In the genomic region with DNA sequence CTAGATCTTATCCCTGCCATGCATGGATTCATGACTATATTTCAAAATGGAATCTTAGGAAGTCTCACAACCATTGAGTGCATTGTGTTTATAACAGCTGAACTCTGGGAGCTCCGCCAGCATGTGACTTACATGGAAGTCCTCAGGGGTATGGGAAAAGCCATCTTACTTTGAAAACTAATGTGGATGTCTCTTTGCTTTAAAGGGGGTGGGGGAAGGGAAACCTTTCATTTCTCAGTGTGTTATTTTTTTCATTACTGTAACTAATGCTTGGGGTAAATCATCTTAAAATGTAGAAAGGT, we compare ENCODE assay signal across 25 mouse cellular contexts. TPM values are rescaled to one million over a fixed set of nuclear protein-coding genes. Genes with fewer than 3 reads are reported as not detected.
DNase-seq lines count a peak whose midpoint lies in the region; ATAC-seq lines count a peak whose summit lies in the region.
"Had no signal": no experiment of that assay in that cellular context is flagged by ENCODE, and none has a peak within 500 bp of the region (broad histone marks: within the 10 kb centered on the region; RNA-seq: fewer than 3 reads in every experiment).

No protein-coding gene starts in this region.

- ATAC-seq in hindbrain, embryonic 16.5 days, result no peak
- no peak for ATAC-seq in hindbrain, embryonic 11.5 days (ENCODE audit: low FRiP score)
- no peak for ATAC-seq in forebrain, embryonic 12.5 days (ENCODE audit: low FRiP score)
- no peak for ATAC-seq in forebrain, embryonic 13.5 days
- ATAC-seq in midbrain, embryonic 16.5 days, result no peak
- ATAC-seq: activated CD4-positive, CD25-positive, alpha-beta regulatory T cell, adult 4 months; intestine, embryonic 16.5 days; lung, postnatal 0 days had no signal

- H3K4me3 ChIP-seq in hindbrain, embryonic 16.5 days (ENCODE audit: low read length), result no peak overlapping the region
- no peak overlapping the region for H3K4me3 ChIP-seq in hindbrain, embryonic 11.5 days (ENCODE audit: low read depth, low read length)
- H3K4me3 ChIP-seq in forebrain, embryonic 12.5 days (replicated peaks), result no peak overlapping the region
- H3K4me3 ChIP-seq in forebrain, embryonic 13.5 days, result no peak overlapping the region
- H3K4me3 ChIP-seq in midbrain, embryonic 16.5 days (ENCODE audit: low read depth, low read length), result no peak overlapping the region
- H3K4me3 ChIP-seq: gastrocnemius, adult 2 months; hindbrain, embryonic 15.5 days; limb, embryonic 10.5 days; liver, embryonic 15.5 days; myocyte; stomach, embryonic 15.5 days had no signal

- no peak overlapping the region for H3K9ac ChIP-seq in hindbrain, embryonic 16.5 days (ENCODE audit: low read depth, low read length)
- H3K9ac ChIP-seq in hindbrain, embryonic 11.5 days (ENCODE audit: low read depth, low read length), result no peak overlapping the region
- H3K9ac ChIP-seq in forebrain, embryonic 12.5 days, result no peak overlapping the region
- no peak overlapping the region for H3K9ac ChIP-seq in forebrain, embryonic 13.5 days
- H3K9ac ChIP-seq in midbrain, embryonic 16.5 days (ENCODE audit: low read depth, low read length), result no peak overlapping the region
- H3K9ac ChIP-seq: hindbrain, embryonic 15.5 days; liver, embryonic 15.5 days; stomach, embryonic 15.5 days had no signal

- H3K27ac ChIP-seq in hindbrain, embryonic 16.5 days (ENCODE audit: low read depth, low read length), result peak overlapping the region; percentile 32; the same call in 1 of the 2 replicates
- H3K27ac ChIP-seq in hindbrain, embryonic 11.5 days (ENCODE audit: low read depth, low read length), result no peak overlapping the region
- peak overlapping the region; percentile 75 for H3K27ac ChIP-seq in forebrain, embryonic 12.5 days
- peak overlapping the region; percentile 73 for H3K27ac ChIP-seq in forebrain, embryonic 13.5 days
- H3K27ac ChIP-seq in midbrain, embryonic 16.5 days (ENCODE audit: low read length), result peak overlapping the region; percentile 23; the same call in 1 of the 2 replicates
- H3K27ac ChIP-seq: gastrocnemius, adult 2 months; hindbrain, embryonic 15.5 days; limb, embryonic 10.5 days; liver, embryonic 15.5 days; macrophage; stomach, embryonic 15.5 days had no signal

- no peak for DNase-seq in hindbrain, embryonic 11.5 days (ENCODE audit: low spot score)
- DNase-seq in testis, postnatal 14 days (ENCODE audit: low spot score), result no peak
- no peak for DNase-seq in yolk sac, embryonic 10.5 days (ENCODE audit: low spot score)
- DNase-seq: adrenal gland, adult 8-10 months; cerebellum, adult 11-12 months; gastrocnemius, adult 2 months; kidney, adult 9 months; kidney, postnatal 14 days; liver; thymus, adult 18-20 months; thymus, postnatal 36 days had no signal

- WGBS in hindbrain, embryonic 16.5 days, result 78% methylated on average over 1 of the region's 1 CpGs
- WGBS in hindbrain, embryonic 11.5 days, result 88% methylated on average over 1 of the region's 1 CpGs
- 65% methylated on average over 1 of the region's 1 CpGs for WGBS in forebrain, embryonic 12.5 days
- 63% methylated on average over 1 of the region's 1 CpGs for WGBS in forebrain, embryonic 13.5 days
- 76% methylated on average over 1 of the region's 1 CpGs for WGBS in midbrain, embryonic 16.5 days

- H3K4me1 ChIP-seq in hindbrain, embryonic 16.5 days (ENCODE audit: control insufficient read depth, insufficient read depth, low read depth, low read length), result no peaks in the 10 kb centered on the region
- H3K4me1 ChIP-seq in hindbrain, embryonic 11.5 days (replicated peaks; ENCODE audit: control insufficient read depth, insufficient read depth, low read length), result no peaks in the 10 kb centered on the region
- H3K4me1 ChIP-seq in forebrain, embryonic 12.5 days, result peaks cover 14% of the 10 kb centered on the region
- H3K4me1 ChIP-seq in forebrain, embryonic 13.5 days, result peaks cover 25% of the 10 kb centered on the region
- 0 out of 2 replicates have a peak, but pooled peaks cover 5% of the 10 kb centered on the region for H3K4me1 ChIP-seq in midbrain, embryonic 16.5 days (ENCODE audit: control insufficient read depth, insufficient read depth, low read length)
- H3K4me1 ChIP-seq: liver, embryonic 15.5 days; stomach, embryonic 15.5 days had no signal

- H3K27me3 ChIP-seq in hindbrain, embryonic 16.5 days (replicated peaks; ENCODE audit: control insufficient read depth, insufficient read depth, low read length), result no peaks in the 10 kb centered on the region
- no peaks in the 10 kb centered on the region for H3K27me3 ChIP-seq in hindbrain, embryonic 11.5 days (ENCODE audit: control insufficient read depth, insufficient read depth, low read length)
- no peaks in the 10 kb centered on the region for H3K27me3 ChIP-seq in forebrain, embryonic 12.5 days
- H3K27me3 ChIP-seq in forebrain, embryonic 13.5 days, result no peaks in the 10 kb centered on the region; the same call in 1 of the 2 replicates
- H3K27me3 ChIP-seq in midbrain, embryonic 16.5 days (ENCODE audit: control insufficient read depth, insufficient read depth, low read depth, low read length), result no peaks in the 10 kb centered on the region
- H3K27me3 ChIP-seq: hindbrain, embryonic 15.5 days; liver, embryonic 15.5 days; stomach, embryonic 15.5 days had no signal

- H3K36me3 ChIP-seq in hindbrain, embryonic 16.5 days (ENCODE audit: control insufficient read depth, insufficient read depth, low read length), result no peaks in the 10 kb centered on the region
- H3K36me3 ChIP-seq in hindbrain, embryonic 11.5 days (ENCODE audit: control insufficient read depth, insufficient read depth, low read length), result no peaks in the 10 kb centered on the region
- H3K36me3 ChIP-seq in forebrain, embryonic 12.5 days (replicated peaks), result no peaks in the 10 kb centered on the region
- H3K36me3 ChIP-seq in forebrain, embryonic 13.5 days (ENCODE audit: poor library complexity, severe bottlenecking), result no peaks in the 10 kb centered on the region
- no peaks in the 10 kb centered on the region for H3K36me3 ChIP-seq in midbrain, embryonic 16.5 days (ENCODE audit: control insufficient read depth, insufficient read depth, low read length)
- H3K36me3 ChIP-seq: hindbrain, embryonic 15.5 days; limb, embryonic 10.5 days; liver, embryonic 15.5 days; stomach, embryonic 15.5 days had no signal

- H3K4me2 ChIP-seq in hindbrain, embryonic 16.5 days (ENCODE audit: low read length), result no peak overlapping the region
- H3K4me2 ChIP-seq in hindbrain, embryonic 11.5 days (replicated peaks; ENCODE audit: low read depth, low read length), result no peak overlapping the region
- H3K4me2 ChIP-seq in forebrain, embryonic 12.5 days, result 0 out of 2 replicates have a peak overlapping the region, but pooled peaks have one; percentile 2
- H3K4me2 ChIP-seq in forebrain, embryonic 13.5 days, result 0 out of 2 replicates have a peak overlapping the region, but pooled peaks have one; percentile 41
- no peak overlapping the region for H3K4me2 ChIP-seq in midbrain, embryonic 16.5 days (ENCODE audit: low read length)
- H3K4me2 ChIP-seq: heart, embryonic 11.5 days; hindbrain, embryonic 15.5 days; liver, embryonic 15.5 days; stomach, embryonic 15.5 days had no signal

- no peaks in the 10 kb centered on the region for H3K9me3 ChIP-seq in hindbrain, embryonic 16.5 days (ENCODE audit: control insufficient read depth, low read length)
- no peaks in the 10 kb centered on the region for H3K9me3 ChIP-seq in hindbrain, embryonic 11.5 days (ENCODE audit: control insufficient read depth, low read length)
- H3K9me3 ChIP-seq in forebrain, embryonic 12.5 days, result peaks cover 3% of the 10 kb centered on the region; the same call in 1 of the 2 replicates
- no peaks in the 10 kb centered on the region for H3K9me3 ChIP-seq in forebrain, embryonic 13.5 days (replicated peaks)
- no peaks in the 10 kb centered on the region for H3K9me3 ChIP-seq in midbrain, embryonic 16.5 days (replicated peaks; ENCODE audit: control insufficient read depth, low read length, poor library complexity, severe bottlenecking)
- H3K9me3 ChIP-seq: hindbrain, embryonic 15.5 days; limb, embryonic 10.5 days; liver, embryonic 15.5 days; stomach, embryonic 15.5 days had no signal

RNA-seq across cellular contexts. Expression of a gene that starts 9.4 kb away (rescaled TPM):
- polyA plus RNA-seq in hindbrain, embryonic 16.5 days (2015; fragmentation: Nextera tagmentation; extraction: Ambion mirVana), result 0.41 and 0.60 TPM in 2 replicates
- polyA plus RNA-seq in hindbrain, embryonic 11.5 days (2014; fragmentation: Nextera tagmentation; extraction: Ambion mirVana), result 0.33 and 0.36 TPM in 2 replicates
- 0.19 and 0.47 TPM in 2 replicates for polyA plus RNA-seq in forebrain, embryonic 12.5 days (2016; fragmentation: Nextera tagmentation; extraction: Ambion mirVana)
- 0.31 and 0.47 TPM in 2 replicates for polyA plus RNA-seq in forebrain, embryonic 13.5 days (2015; fragmentation: Nextera tagmentation; extraction: Ambion mirVana)
- polyA plus RNA-seq in midbrain, embryonic 16.5 days (2015; fragmentation: Nextera tagmentation; extraction: Ambion mirVana), result 0.25 and 0.45 TPM in 2 replicates
- polyA plus RNA-seq: macrophage had no signal

Comparison
In these comparisons a context has a peak if more than half of its experiments do, and no peak if none do; other contexts are left out.
1. H3K4me2 ChIP-seq: peak in forebrain, embryonic 12.5 days (single experiment) and forebrain, embryonic 13.5 days (single experiment); none in hindbrain, embryonic 16.5 days (single experiment), hindbrain, embryonic 11.5 days (single experiment) and midbrain, embryonic 16.5 days (single experiment).